Mouse (Mus musculus) CH12.LX (cell line): ENCODE measurements around the gene Anp32a. TPM values are rescaled to one million over a fixed set of nuclear protein-coding genes. Genes with fewer than 3 reads are reported as not detected.

Experiments used
- DNase-seq: peaks from one replicate; pipeline ENCODE4 v3.0.0-alpha.2; 2013; ENCODE audit errors: extremely low read depth
- H3K27ac ChIP-seq: 2 replicates; pipeline ENCODE4 v1.5.1; 2012; ENCODE audit warnings: low read depth, mild to moderate bottlenecking, control low read depth, moderate library complexity; ENCODE audit not compliant: insufficient read depth
- H3K27me3 ChIP-seq: replicated peaks from 2 replicates; pipeline ENCODE3; 2012; ENCODE audit warnings: inconsistent platforms
- H3K36me3 ChIP-seq, 2 experiments: replicated peaks in 1 of 2; 2 replicates each; pipeline versions ENCODE3 to v1.6.1; 2012; ENCODE audit warnings: inconsistent platforms in 1 of 2, low read length in 1 of 2, mild to moderate bottlenecking in 1 of 2, mixed read lengths in 1 of 2, moderate library complexity in 1 of 2; ENCODE audit not compliant: control insufficient read depth in 1 of 2, insufficient read depth in 1 of 2
- H3K4me1 ChIP-seq, 2 experiments: 2 replicates each; pipeline ENCODE4 v1.6.1; 2012; ENCODE audit warnings: inconsistent platforms in 1 of 2, moderate library complexity in 1 of 2; ENCODE audit not compliant: insufficient read depth in 2 of 2, control insufficient read depth in 1 of 2
- H3K4me2 ChIP-seq: 2 replicates; pipeline ENCODE4 v1.6.1; 2012; ENCODE audit warnings: low read depth, mild to moderate bottlenecking, control low read depth; ENCODE audit not compliant: poor library complexity, insufficient read depth, severe bottlenecking
- H3K4me3 ChIP-seq, 3 experiments: fragments of 150-350 bp in 1 of 3; sonication (generic) in 1 of 3; replicated peaks in 1 of 3; 2 replicates each; pipeline versions ENCODE3 to v1.5.1; 2011 to 2012; ENCODE audit warnings: low read depth in 2 of 3, low read length in 2 of 3, mild to moderate bottlenecking in 2 of 3, moderate library complexity in 2 of 3, control low read depth in 1 of 3, improper control_type of control experiment in 1 of 3, inconsistent platforms in 1 of 3, mixed read lengths in 1 of 3; ENCODE audit not compliant: poor library complexity in 1 of 3
- H3K79me2 ChIP-seq: replicated peaks from 2 replicates; pipeline ENCODE4 v1.6.1; 2012; ENCODE audit warnings: mild to moderate bottlenecking, moderate library complexity; ENCODE audit not compliant: control insufficient read depth, poor library complexity, insufficient read depth, severe bottlenecking; ENCODE audit errors: extremely low read depth
- H3K9ac ChIP-seq: 2 replicates; pipeline ENCODE4 v1.6.1; 2012; ENCODE audit warnings: low read depth, mild to moderate bottlenecking, control low read depth, moderate library complexity; ENCODE audit not compliant: insufficient read depth
- H3K9me3 ChIP-seq: replicated peaks from 2 replicates; pipeline ENCODE3; 2012; ENCODE audit warnings: low read length, inconsistent platforms, mixed read lengths
- CHD1 ChIP-seq: IDR thresholded peaks from 2 replicates; pipeline ENCODE4 v1.6.1; 2012; ENCODE audit warnings: low read depth, low read length, improper control_type of control experiment, inconsistent platforms
- CHD2 ChIP-seq: IDR thresholded peaks from 2 replicates; pipeline ENCODE4 v1.6.1; 2011; ENCODE audit warnings: low read length, improper control_type of control experiment
- E2F4 ChIP-seq: IDR thresholded peaks from 2 replicates; pipeline ENCODE4 v1.6.1; 2011; ENCODE audit warnings: low read depth, low read length, improper control_type of control experiment; ENCODE audit not compliant: insufficient replicate concordance
- ETS1 ChIP-seq: conservative IDR thresholded peaks from 2 replicates; pipeline ENCODE4 v1.6.1; 2012; ENCODE audit warnings: low read depth, mild to moderate bottlenecking, inconsistent platforms, low read length, improper control_type of control experiment, moderate library complexity
- HCFC1 ChIP-seq: IDR thresholded peaks from 2 replicates; pipeline ENCODE4 v1.6.1; 2012; ENCODE audit warnings: low read depth, mild to moderate bottlenecking, inconsistent platforms, low read length, improper control_type of control experiment
- IRF4 ChIP-seq: IDR thresholded peaks from 2 replicates; pipeline ENCODE4 v1.6.1; 2014; ENCODE audit warnings: low read depth, mild to moderate bottlenecking, inconsistent platforms, low read length, improper control_type of control experiment
- JUN ChIP-seq: IDR thresholded peaks from 2 replicates; pipeline ENCODE4 v1.6.1; 2011; ENCODE audit warnings: low read depth, mild to moderate bottlenecking, low read length, improper control_type of control experiment, moderate library complexity; ENCODE audit not compliant: insufficient read depth
- JUND ChIP-seq: conservative IDR thresholded peaks from 2 replicates; pipeline ENCODE4 v1.6.1; 2011; ENCODE audit warnings: low read depth, low read length, improper control_type of control experiment
- KAT2A ChIP-seq: IDR thresholded peaks from 2 replicates; pipeline ENCODE4 v1.6.1; 2012; ENCODE audit warnings: low read length, improper control_type of control experiment, inconsistent platforms; ENCODE audit not compliant: insufficient replicate concordance
- MAX ChIP-seq: IDR thresholded peaks from 2 replicates; pipeline ENCODE4 v1.6.1; 2011; ENCODE audit warnings: low read length, improper control_type of control experiment
- MAZ ChIP-seq: IDR thresholded peaks from 2 replicates; pipeline ENCODE4 v1.6.1; 2012; ENCODE audit warnings: low read depth, mild to moderate bottlenecking, inconsistent platforms, low read length, improper control_type of control experiment, moderate library complexity
- MXI1 ChIP-seq: IDR thresholded peaks from 2 replicates; pipeline ENCODE4 v1.6.1; 2011; ENCODE audit warnings: mild to moderate bottlenecking, low read depth, low read length, improper control_type of control experiment
- MYC ChIP-seq: IDR thresholded peaks from 2 replicates; pipeline ENCODE4 v1.6.1; 2011; ENCODE audit warnings: low read depth, mild to moderate bottlenecking, improper control_type of control experiment, low read length
- NELFE ChIP-seq: IDR thresholded peaks from 2 replicates; pipeline ENCODE4 v1.6.1; 2011; ENCODE audit warnings: low read depth, low read length, improper control_type of control experiment
- NRF1 ChIP-seq: IDR thresholded peaks from 2 replicates; pipeline ENCODE4 v1.6.1; 2014; ENCODE audit warnings: low read depth, mild to moderate bottlenecking, inconsistent platforms, low read length, improper control_type of control experiment, moderate library complexity
- PAX5 ChIP-seq: IDR thresholded peaks from 2 replicates; pipeline ENCODE4 v1.6.1; 2012; ENCODE audit warnings: low read length, inconsistent platforms, mixed read lengths
- POLR2AphosphoS2 ChIP-seq: IDR thresholded peaks from 2 replicates; pipeline ENCODE4 v1.6.1; 2011; ENCODE audit warnings: low read depth, low read length, improper control_type of control experiment
- RAD21 ChIP-seq: IDR thresholded peaks from 2 replicates; pipeline ENCODE4 v1.6.1; 2011; ENCODE audit warnings: low read depth, mild to moderate bottlenecking, low read length, improper control_type of control experiment, moderate library complexity
- RCOR1 ChIP-seq: conservative IDR thresholded peaks from 2 replicates; pipeline ENCODE4 v1.6.1; 2012; ENCODE audit warnings: low read depth, mild to moderate bottlenecking, inconsistent platforms, low read length, improper control_type of control experiment
- SIN3A ChIP-seq: IDR thresholded peaks from 2 replicates; pipeline ENCODE4 v1.6.1; 2012; ENCODE audit warnings: low read length, improper control_type of control experiment, inconsistent platforms
- SMC3 ChIP-seq: IDR thresholded peaks from 2 replicates; pipeline ENCODE4 v1.6.1; 2011; ENCODE audit warnings: low read depth, low read length, improper control_type of control experiment
- TBP ChIP-seq: conservative IDR thresholded peaks from 2 replicates; pipeline ENCODE4 v1.6.1; 2011; ENCODE audit warnings: low read depth, low read length, improper control_type of control experiment
- USF1 ChIP-seq: IDR thresholded peaks from 2 replicates; pipeline ENCODE4 v1.6.1; 2014; ENCODE audit warnings: low read depth, mild to moderate bottlenecking, inconsistent platforms, low read length, improper control_type of control experiment
- USF2 ChIP-seq: conservative IDR thresholded peaks from 2 replicates; pipeline ENCODE4 v1.6.1; 2011; ENCODE audit warnings: low read depth, low read length, improper control_type of control experiment
- ZC3H11A ChIP-seq: IDR thresholded peaks from 2 replicates; pipeline ENCODE4 v1.6.1; 2012; ENCODE audit warnings: low read depth, mild to moderate bottlenecking, inconsistent platforms, low read length, improper control_type of control experiment
- ZKSCAN1 ChIP-seq: IDR thresholded peaks from 2 replicates; pipeline ENCODE4 v1.6.1; 2012; ENCODE audit warnings: low read depth, inconsistent platforms, low read length, improper control_type of control experiment, borderline replicate concordance
- ZMIZ1 ChIP-seq: IDR thresholded peaks from 2 replicates; pipeline ENCODE4 v1.6.1; 2012; ENCODE audit warnings: low read depth, mild to moderate bottlenecking, inconsistent platforms, low read length, improper control_type of control experiment
- ZNF384 ChIP-seq: IDR thresholded peaks from 2 replicates; pipeline ENCODE4 v1.6.1; 2012; ENCODE audit warnings: low read depth, low read length, improper control_type of control experiment, inconsistent platforms
- dilution Hi-C: fragments of 300-500 bp; cut with MboI; formaldehyde crosslinking; loops from 2 replicates; pipeline ENCODE4 v1.14.3; 2020; ENCODE audit warnings: low sequenced_read_pairs; ENCODE audit not compliant: extremely low pct_unique_long_range_greater_than_20kb, extremely low pct_ligation_motif_present
- in situ Hi-C: fragments of 300-500 bp; cut with MboI; formaldehyde crosslinking; loops from 3 replicates; pipeline ENCODE4 v1.14.3; 2019; ENCODE audit warnings: low sequenced_read_pairs, low pct_ligation_motif_present, low pct_unique_long_range_greater_than_20kb, mixed read lengths
- polyA plus RNA-seq: library from polyadenylated mRNA; unstranded; fragments of >175 nt; gene quantifications from 2 replicates; pipeline ENCODE4 v1.2.1, GENCODE M21; 2012; ENCODE audit warnings: low read depth; ENCODE audit not compliant: insufficient read length
- total RNA-seq, 2 experiments: library from RNA; depleted of rRNA; stranded (reverse); fragments of 300-350 nt in 1 of 2; fragments of >200 nt in 1 of 2; gene quantifications; 2 replicates each; pipeline ENCODE4 v1.2.3; 2012 to 2014

Gene Anp32a
- total and polyA plus RNA-seq, 3 experiments, result 585 to 1,207 (median 869) TPM

- Histone ChIP-seq H3K4me2 (peak overlapping the region; percentile 54), H3K36me3 (peaks cover 3 to 7% of the 10 kb centered on the region in 2 experiments), H3K9ac (peak overlapping the region; percentile 73), H3K4me1 (peaks cover 5 to 9% of the 10 kb centered on the region in 2 experiments), H3K4me3 (peak overlapping the region; percentile 67 to 100 (median 91)), H3K27ac (peak overlapping the region; percentile 45; the same call in 1 of the 2 replicates), H3K9me3 (no peaks in the 10 kb centered on the region), H3K27me3 (no peaks in the 10 kb centered on the region), H3K79me2 (peaks cover 63% of the 10 kb centered on the region)
- TF ChIP-seq SIN3A, result peak; percentile 14; the same call in 1 of the 2 replicates
- TF ChIP-seq IRF4, result no peak
- TF ChIP-seq ETS1, result no peak
- TF ChIP-seq MYC, result 0 out of 2 replicates have a peak, but pooled peaks have one; percentile 22
- no peak for TF ChIP-seq HCFC1
- TF ChIP-seq MAZ, result no peak
- TF ChIP-seq MXI1, result peak; percentile 5; the same call in 1 of the 2 replicates
- dilution Hi-C loops, result no loop called here
- in situ Hi-C loops, result no loop called here
- DNase-seq, result peak; percentile 21
These were observed 581 bp upstream of the Anp32a start for GRCm38 (mm10) chr9:62340301-62341122.

GRCm38 (mm10) chr9:62341701-62342440 is 778 bp downstream of the Anp32a start:
- in situ Hi-C loops, result no loop called here
- Histone ChIP-seq H3K9me3 (no peaks in the 10 kb centered on the region), H3K4me2 (peak overlapping the region; percentile 8; the same call in 1 of the 2 replicates), H3K4me1 (peaks cover 5 to 12% of the 10 kb centered on the region in 2 experiments), H3K79me2 (peaks cover 77% of the 10 kb centered on the region), H3K27me3 (no peaks in the 10 kb centered on the region), H3K9ac (peak overlapping the region; percentile 95), H3K4me3 (peak overlapping the region; percentile 91 to 100 (median 92)), H3K36me3 (peaks cover 3 to 10% of the 10 kb centered on the region in 2 experiments), H3K27ac (peak overlapping the region; percentile 88)
- dilution Hi-C loops, result no loop called here
- peak; percentile 51 for DNase-seq
- no peak for TF ChIP-seq USF2
- TF ChIP-seq CHD1, result peak; percentile 34
- 0 out of 2 replicates have a peak, but pooled peaks have one; percentile 15 for TF ChIP-seq NRF1
- no peak for TF ChIP-seq KAT2A
- 0 out of 2 replicates have a peak, but pooled peaks have one; percentile 13 for TF ChIP-seq ETS1
- TF ChIP-seq NELFE, result peak; percentile 44; the same call in 1 of the 2 replicates
- no peak for TF ChIP-seq ZNF384
- TF ChIP-seq ZC3H11A, result no peak
- TF ChIP-seq SIN3A, result no peak
- TF ChIP-seq JUND, result no peak
- no peak for TF ChIP-seq ZKSCAN1
- TF ChIP-seq TBP, result 0 out of 2 replicates have a peak, but pooled peaks have one; percentile 32
- TF ChIP-seq CHD2, result no peak
- TF ChIP-seq E2F4, result no peak
- TF ChIP-seq JUN, result no peak
- TF ChIP-seq POLR2AphosphoS2, result no peak
- no peak for TF ChIP-seq SMC3
- TF ChIP-seq MYC, result peak; percentile 44; the same call in 1 of the 2 replicates
- no peak for TF ChIP-seq RAD21
- 0 out of 2 replicates have a peak, but pooled peaks have one; percentile 12 for TF ChIP-seq ZMIZ1
- no peak for TF ChIP-seq USF1
- TF ChIP-seq RCOR1, result no peak
- no peak for TF ChIP-seq PAX5
- no peak for TF ChIP-seq IRF4
- TF ChIP-seq MAX, result no peak; the same call in 1 of the 2 replicates
- peak; percentile 56 for TF ChIP-seq MXI1
